Mouse (Mus musculus) liver, adult 2 months (tissue): Measurements from ENCODE around the gene Zcchc17. TPM values are rescaled to one million over a fixed set of nuclear protein-coding genes. Genes with fewer than 3 reads are reported as not detected.

Experiments used
- DNase-seq: peaks from one replicate; pipeline ENCODE4 v3.0.0-alpha.2; 2011; ENCODE audit warnings: low read depth, low spot score; ENCODE audit errors: extremely low read depth
- H3K27ac ChIP-seq: fragments of 200-500 bp; replicated peaks from 2 replicates; pipeline ENCODE4 v1.5.1; 2012; ENCODE audit warnings: low read depth, mild to moderate bottlenecking, control low read depth, inconsistent platforms, low read length; ENCODE audit not compliant: insufficient read depth
- H3K27me3 ChIP-seq: fragments of 200-500 bp; 2 replicates; pipeline ENCODE4 v1.6.1; 2012; ENCODE audit warnings: mild to moderate bottlenecking, moderate library complexity, low read length, inconsistent platforms; ENCODE audit not compliant: control insufficient read depth, insufficient read depth
- H3K36me3 ChIP-seq: fragments of 200-500 bp; 2 replicates; pipeline ENCODE4 v1.6.1; 2012; ENCODE audit warnings: low read length, inconsistent platforms; ENCODE audit not compliant: control insufficient read depth, insufficient read depth
- H3K4me1 ChIP-seq: fragments of 200-500 bp; 2 replicates; pipeline ENCODE4 v1.6.1; 2011; ENCODE audit warnings: low read length; ENCODE audit not compliant: control insufficient read depth, insufficient read depth
- H3K4me3 ChIP-seq: fragments of 200-500 bp; 2 replicates; pipeline ENCODE4 v1.5.1; 2011; ENCODE audit warnings: low read depth, mild to moderate bottlenecking, control low read depth, low read length, moderate library complexity; ENCODE audit not compliant: insufficient read depth
- H3K79me2 ChIP-seq: fragments of 200-500 bp; 2 replicates; pipeline ENCODE4 v1.6.1; 2012; ENCODE audit warnings: inconsistent platforms, mild to moderate bottlenecking, low read length, moderate library complexity; ENCODE audit not compliant: control insufficient read depth, insufficient read depth
- H3K9ac ChIP-seq: fragments of 200-500 bp; 2 replicates; pipeline ENCODE4 v1.6.1; 2012; ENCODE audit warnings: low read depth, mild to moderate bottlenecking, control low read depth, inconsistent platforms, low read length
- CTCF ChIP-seq: fragments of 200-500 bp; IDR thresholded peaks from 2 replicates; pipeline ENCODE4 v1.5.1; 2011; ENCODE audit warnings: low read depth, low read length, control low read depth
- POLR2A ChIP-seq: fragments of 200-500 bp; IDR thresholded peaks from 2 replicates; pipeline ENCODE4 v1.6.1; 2011; ENCODE audit warnings: low read length, control low read depth; ENCODE audit not compliant: insufficient read depth; ENCODE audit errors: extremely low read depth
- WGBS: fragments of 180-500 bp; shearing (Covaris S2); methylation state at CpG from one replicate; pipeline ENCODE4 v1.1.7; 2018; 5-methylcytosine and 5-hydroxymethylcytosine counted together
- polyA plus RNA-seq: library from polyadenylated mRNA; depleted of rRNA; stranded (reverse); fragments of >200 nt; gene quantifications from 2 replicates; pipeline ENCODE4 v1.2.3, GENCODE M21; 2012
- total RNA-seq: library from RNA; depleted of rRNA; stranded (reverse); fragments of >200 nt; gene quantifications from 2 replicates; pipeline ENCODE4 v1.2.3, GENCODE M21; 2014

Zcchc17 gene
- total and polyA plus RNA-seq, 2 experiments, result 10.0 to 15.6 TPM

DNA sequence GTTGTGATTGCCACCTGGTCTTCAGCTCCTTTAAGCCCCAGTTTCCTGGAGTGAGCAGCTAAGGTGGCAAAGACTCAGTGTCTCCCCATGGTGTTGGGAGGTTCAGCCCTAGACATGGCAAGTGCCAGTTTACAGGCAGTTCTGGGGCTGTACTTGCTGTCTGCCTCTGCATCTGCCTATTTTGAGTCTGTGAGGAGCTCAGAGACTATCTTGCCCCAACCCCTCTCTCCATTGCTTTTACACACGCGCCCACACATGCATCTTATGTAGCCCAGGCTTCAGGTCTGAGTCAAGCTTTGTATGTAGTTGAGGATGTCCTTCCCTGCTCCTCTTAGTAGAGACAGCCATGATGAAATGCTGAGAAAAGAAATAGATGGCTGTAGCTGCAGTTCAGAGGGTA lies 19.4 kb upstream of the Zcchc17 start:
- peaks cover 37% of the 10 kb centered on the region for H3K36me3 ChIP-seq
- no peaks in the 10 kb centered on the region for H3K79me2 ChIP-seq
- WGBS, result 100% methylated on average over 2 of the region's 2 CpGs
- no peaks in the 10 kb centered on the region for H3K27me3 ChIP-seq
- no peak overlapping the region for H3K9ac ChIP-seq
- no peak for DNase-seq
- H3K4me3 ChIP-seq, result no peak overlapping the region
- H3K27ac ChIP-seq, result no peak overlapping the region
- no peaks in the 10 kb centered on the region for H3K4me1 ChIP-seq
- TF ChIP-seq POLR2A, result no peak
- TF ChIP-seq CTCF, result no peak

DNA sequence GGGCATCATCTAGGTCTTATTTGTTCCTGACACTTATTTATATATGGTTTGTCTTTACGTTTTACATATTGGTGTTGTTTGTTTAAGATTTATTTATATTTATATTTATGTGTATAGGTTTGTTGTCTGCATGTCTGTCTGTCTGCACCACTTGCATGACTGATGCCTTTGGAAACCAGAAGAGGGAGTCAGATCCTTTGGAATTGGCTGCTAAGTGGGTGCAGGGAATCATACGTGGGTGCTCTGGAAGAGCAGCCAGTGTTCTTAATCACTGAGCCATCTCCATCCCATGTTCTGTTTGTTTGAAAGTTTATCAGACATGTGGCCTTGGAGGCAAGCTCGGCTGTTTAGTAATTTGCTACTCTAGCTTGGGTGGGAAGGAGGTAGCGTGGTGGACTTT lies 17.8 kb upstream of the Zcchc17 start:
- Histone ChIP-seq H3K9ac (no peak overlapping the region), H3K4me3 (no peak overlapping the region), H3K36me3 (peaks cover 44% of the 10 kb centered on the region), H3K27ac (no peak overlapping the region), H3K27me3 (no peaks in the 10 kb centered on the region), H3K79me2 (no peaks in the 10 kb centered on the region), H3K4me1 (no peaks in the 10 kb centered on the region)
- DNase-seq, result no peak
- TF ChIP-seq CTCF, result no peak
- no peak for TF ChIP-seq POLR2A
- WGBS, result 73% methylated on average over 4 of the region's 4 CpGs

DNA sequence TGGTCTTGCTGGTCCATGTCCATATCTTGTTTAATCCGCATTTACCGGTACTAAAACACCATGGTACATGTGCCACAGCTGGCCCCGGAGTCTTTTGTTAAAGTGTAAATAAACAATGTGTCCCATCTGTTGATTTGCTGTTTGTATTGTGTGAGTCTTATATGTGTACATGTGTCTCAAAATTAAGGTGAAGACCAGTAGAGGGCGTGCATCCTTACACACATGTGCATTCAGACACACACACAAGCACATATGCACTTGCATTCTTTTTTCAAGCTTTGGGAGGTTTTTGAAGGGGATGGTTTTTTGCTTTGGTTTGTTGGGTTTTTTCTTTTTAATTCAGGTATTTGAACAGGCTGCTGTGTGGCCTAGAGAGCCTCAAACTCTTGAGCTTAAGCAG lies 16.9 kb upstream of the Zcchc17 start:
- 0 out of 2 replicates have a peak, but pooled peaks have one; percentile 21 for TF ChIP-seq CTCF
- TF ChIP-seq POLR2A, result no peak
- peak; percentile 21 for DNase-seq
- H3K79me2 ChIP-seq, result no peaks in the 10 kb centered on the region
- 94% methylated on average over 4 of the region's 4 CpGs for WGBS
- peaks cover 44% of the 10 kb centered on the region for H3K36me3 ChIP-seq
- H3K9ac ChIP-seq, result no peak overlapping the region
- no peaks in the 10 kb centered on the region for H3K27me3 ChIP-seq
- no peak overlapping the region for H3K27ac ChIP-seq
- H3K4me1 ChIP-seq, result no peaks in the 10 kb centered on the region
- H3K4me3 ChIP-seq, result no peak overlapping the region

DNA sequence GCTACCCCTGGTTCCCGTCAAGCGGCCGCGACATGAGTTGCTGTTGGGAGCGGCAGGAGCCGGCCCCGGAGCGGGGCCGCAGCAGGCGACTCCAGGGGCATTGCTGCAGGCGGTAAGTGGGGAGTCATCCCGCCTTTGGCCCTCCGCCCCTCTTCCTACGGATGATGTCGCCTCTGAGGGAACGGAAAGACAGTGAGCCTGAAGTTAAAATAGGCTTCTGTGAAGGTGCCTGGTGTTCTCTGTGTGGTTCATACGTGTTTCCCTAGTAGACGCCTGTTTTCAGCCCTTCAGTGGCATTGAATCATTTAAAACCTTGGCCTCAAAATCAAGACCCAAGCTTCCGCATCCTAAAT lies 471 bp upstream of the Zcchc17 start:
- peak overlapping the region; percentile 40; the same call in 1 of the 2 replicates for H3K27ac ChIP-seq
- peak overlapping the region; percentile 82 for H3K9ac ChIP-seq
- H3K4me3 ChIP-seq, result peak overlapping the region; percentile 94
- peaks cover 6% of the 10 kb centered on the region; the same call in 1 of the 2 replicates for H3K79me2 ChIP-seq
- peaks cover 6% of the 10 kb centered on the region; the same call in 1 of the 2 replicates for H3K36me3 ChIP-seq
- TF ChIP-seq CTCF, result no peak
- TF ChIP-seq POLR2A, result 0 out of 2 replicates have a peak, but pooled peaks have one; percentile 37
- H3K27me3 ChIP-seq, result no peaks in the 10 kb centered on the region
- no peak for DNase-seq
- under 1% methylated on average over 19 of the region's 19 CpGs for WGBS
- peaks cover 8% of the 10 kb centered on the region; the same call in 1 of the 2 replicates for H3K4me1 ChIP-seq

DNA sequence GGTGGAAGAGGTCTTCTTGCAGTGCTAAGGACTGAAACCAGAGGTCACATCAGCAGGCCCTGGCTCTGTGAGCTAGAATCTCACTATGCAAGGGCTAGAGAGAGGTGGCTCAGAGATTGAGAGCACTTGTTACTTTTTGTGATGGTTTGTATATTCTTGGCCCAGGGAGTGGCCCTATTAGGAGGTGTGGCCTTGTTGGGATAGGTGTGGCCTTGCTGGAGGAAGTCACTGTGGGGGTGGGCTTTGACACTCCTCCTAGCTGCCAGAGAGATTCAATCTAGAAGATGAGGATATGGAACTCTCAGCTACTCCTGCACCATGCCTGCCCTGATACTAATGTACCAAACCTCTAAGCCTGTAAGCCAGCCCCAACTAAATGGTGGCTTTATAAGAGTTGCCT lies 1.8 kb downstream of the Zcchc17 start:
- DNase-seq, result no peak

DNA sequence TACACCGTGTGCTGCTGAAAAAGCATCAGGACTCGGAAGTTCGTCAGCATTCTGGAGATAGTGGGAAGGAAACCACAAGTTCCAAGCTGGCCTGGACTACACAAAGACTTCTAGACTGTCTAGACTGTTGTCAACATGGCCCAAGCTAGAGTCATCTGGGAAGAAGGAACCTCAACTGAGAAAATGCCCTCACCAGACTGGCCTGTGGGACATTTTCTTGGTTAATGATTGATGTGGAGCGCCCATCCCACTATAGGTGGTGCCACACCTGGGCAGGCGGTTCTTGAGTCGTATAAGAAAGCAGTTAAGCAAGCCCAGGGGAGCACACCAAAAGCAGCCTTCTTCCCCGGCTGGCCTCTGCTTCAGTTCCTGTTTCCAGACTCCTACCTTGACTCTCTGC lies 7.2 kb downstream of the Zcchc17 start:
- no peak overlapping the region for H3K4me3 ChIP-seq
- H3K4me1 ChIP-seq, result no peaks in the 10 kb centered on the region
- no peaks in the 10 kb centered on the region for H3K27me3 ChIP-seq
- 81% methylated on average over 7 of the region's 7 CpGs for WGBS
- H3K9ac ChIP-seq, result no peak overlapping the region
- no peak overlapping the region for H3K27ac ChIP-seq
- H3K79me2 ChIP-seq, result peaks cover 3% of the 10 kb centered on the region; the same call in 1 of the 2 replicates
- H3K36me3 ChIP-seq, result peaks cover 28% of the 10 kb centered on the region
- DNase-seq, result no peak
- TF ChIP-seq POLR2A (no peak), CTCF (no peak)

More for the DNA sequence above, 1.8 kb downstream of the Zcchc17 start:
- H3K79me2 ChIP-seq, result peaks cover 9% of the 10 kb centered on the region; the same call in 1 of the 2 replicates
- TF ChIP-seq CTCF (no peak), POLR2A (no peak)
- no peak overlapping the region for H3K27ac ChIP-seq
- H3K4me1 ChIP-seq, result peaks cover 8% of the 10 kb centered on the region; the same call in 1 of the 2 replicates
- H3K27me3 ChIP-seq, result no peaks in the 10 kb centered on the region
- peaks cover 2% of the 10 kb centered on the region; the same call in 1 of the 2 replicates for H3K36me3 ChIP-seq
- H3K9ac ChIP-seq, result no peak overlapping the region
- H3K4me3 ChIP-seq, result no peak overlapping the region
